Mouse (Mus musculus) CH12.LX (cell line): ENCODE measurements around the gene Gm14190. TPM values are rescaled to one million over a fixed set of nuclear protein-coding genes. Genes with fewer than 3 reads are reported as not detected.
"Not testable (repeated sequence)": the region's sequence is repeated elsewhere in the genome, so short reads cannot be mapped to it uniquely, and the experiment has no call there.

ENCODE experiments used
- DNase-seq: peaks from one replicate; pipeline ENCODE4 v3.0.0-alpha.2; 2013; ENCODE audit errors: extremely low read depth
- H3K27ac ChIP-seq: 2 replicates; pipeline ENCODE4 v1.5.1; 2012; ENCODE audit warnings: low read depth, mild to moderate bottlenecking, control low read depth, moderate library complexity; ENCODE audit not compliant: insufficient read depth
- H3K27me3 ChIP-seq: replicated peaks from 2 replicates; pipeline ENCODE3; 2012; ENCODE audit warnings: inconsistent platforms
- H3K36me3 ChIP-seq, 2 experiments: replicated peaks in 1 of 2; 2 replicates each; pipeline versions ENCODE3 to v1.6.1; 2012; ENCODE audit warnings: inconsistent platforms in 1 of 2, low read length in 1 of 2, mild to moderate bottlenecking in 1 of 2, mixed read lengths in 1 of 2, moderate library complexity in 1 of 2; ENCODE audit not compliant: control insufficient read depth in 1 of 2, insufficient read depth in 1 of 2
- H3K4me1 ChIP-seq, 2 experiments: 2 replicates each; pipeline ENCODE4 v1.6.1; 2012; ENCODE audit warnings: inconsistent platforms in 1 of 2, moderate library complexity in 1 of 2; ENCODE audit not compliant: insufficient read depth in 2 of 2, control insufficient read depth in 1 of 2
- H3K4me2 ChIP-seq: 2 replicates; pipeline ENCODE4 v1.6.1; 2012; ENCODE audit warnings: low read depth, mild to moderate bottlenecking, control low read depth; ENCODE audit not compliant: poor library complexity, insufficient read depth, severe bottlenecking
- H3K4me3 ChIP-seq, 3 experiments: fragments of 150-350 bp in 1 of 3; sonication (generic) in 1 of 3; replicated peaks in 1 of 3; 2 replicates each; pipeline versions ENCODE3 to v1.5.1; 2011 to 2012; ENCODE audit warnings: low read depth in 2 of 3, low read length in 2 of 3, mild to moderate bottlenecking in 2 of 3, moderate library complexity in 2 of 3, control low read depth in 1 of 3, improper control_type of control experiment in 1 of 3, inconsistent platforms in 1 of 3, mixed read lengths in 1 of 3; ENCODE audit not compliant: poor library complexity in 1 of 3
- H3K79me2 ChIP-seq: replicated peaks from 2 replicates; pipeline ENCODE4 v1.6.1; 2012; ENCODE audit warnings: mild to moderate bottlenecking, moderate library complexity; ENCODE audit not compliant: control insufficient read depth, poor library complexity, insufficient read depth, severe bottlenecking; ENCODE audit errors: extremely low read depth
- H3K9ac ChIP-seq: 2 replicates; pipeline ENCODE4 v1.6.1; 2012; ENCODE audit warnings: low read depth, mild to moderate bottlenecking, control low read depth, moderate library complexity; ENCODE audit not compliant: insufficient read depth
- H3K9me3 ChIP-seq: replicated peaks from 2 replicates; pipeline ENCODE3; 2012; ENCODE audit warnings: low read length, inconsistent platforms, mixed read lengths
- BHLHE40 ChIP-seq: IDR thresholded peaks from 2 replicates; pipeline ENCODE4 v1.6.1; 2011; ENCODE audit warnings: mild to moderate bottlenecking, low read depth, low read length, improper control_type of control experiment
- CTCF ChIP-seq, 2 experiments: IDR thresholded peaks in 1 of 2; conservative IDR thresholded peaks in 1 of 2; 2 replicates each; pipeline ENCODE4 v1.5.1; 2011 to 2012; ENCODE audit warnings: low read depth in 2 of 2, low read length in 2 of 2, improper control_type of control experiment in 1 of 2, inconsistent platforms in 1 of 2, mild to moderate bottlenecking in 1 of 2, moderate library complexity in 1 of 2
- ELF1 ChIP-seq: IDR thresholded peaks from 2 replicates; pipeline ENCODE4 v1.6.1; 2014; ENCODE audit warnings: low read depth, mild to moderate bottlenecking, inconsistent platforms, low read length, improper control_type of control experiment
- GABPA ChIP-seq: IDR thresholded peaks from 2 replicates; pipeline ENCODE4 v1.6.1; 2012; ENCODE audit warnings: low read depth, low read length, improper control_type of control experiment, inconsistent platforms; ENCODE audit not compliant: insufficient replicate concordance
- HCFC1 ChIP-seq: IDR thresholded peaks from 2 replicates; pipeline ENCODE4 v1.6.1; 2012; ENCODE audit warnings: low read depth, mild to moderate bottlenecking, inconsistent platforms, low read length, improper control_type of control experiment
- JUN ChIP-seq: IDR thresholded peaks from 2 replicates; pipeline ENCODE4 v1.6.1; 2011; ENCODE audit warnings: low read depth, mild to moderate bottlenecking, low read length, improper control_type of control experiment, moderate library complexity; ENCODE audit not compliant: insufficient read depth
- JUND ChIP-seq: conservative IDR thresholded peaks from 2 replicates; pipeline ENCODE4 v1.6.1; 2011; ENCODE audit warnings: low read depth, low read length, improper control_type of control experiment
- MAFK ChIP-seq: IDR thresholded peaks from 2 replicates; pipeline ENCODE4 v1.6.1; 2011; ENCODE audit warnings: low read length, improper control_type of control experiment; ENCODE audit not compliant: insufficient replicate concordance
- MAX ChIP-seq: IDR thresholded peaks from 2 replicates; pipeline ENCODE4 v1.6.1; 2011; ENCODE audit warnings: low read length, improper control_type of control experiment
- MXI1 ChIP-seq: IDR thresholded peaks from 2 replicates; pipeline ENCODE4 v1.6.1; 2011; ENCODE audit warnings: mild to moderate bottlenecking, low read depth, low read length, improper control_type of control experiment
- NRF1 ChIP-seq: IDR thresholded peaks from 2 replicates; pipeline ENCODE4 v1.6.1; 2014; ENCODE audit warnings: low read depth, mild to moderate bottlenecking, inconsistent platforms, low read length, improper control_type of control experiment, moderate library complexity
- PAX5 ChIP-seq: IDR thresholded peaks from 2 replicates; pipeline ENCODE4 v1.6.1; 2012; ENCODE audit warnings: low read length, inconsistent platforms, mixed read lengths
- POLR2A ChIP-seq: IDR thresholded peaks from 2 replicates; pipeline ENCODE4 v1.6.1; 2011; ENCODE audit warnings: low read depth, mild to moderate bottlenecking, improper control_type of control experiment, low read length
- POLR2AphosphoS2 ChIP-seq: IDR thresholded peaks from 2 replicates; pipeline ENCODE4 v1.6.1; 2011; ENCODE audit warnings: low read depth, low read length, improper control_type of control experiment
- RCOR1 ChIP-seq: conservative IDR thresholded peaks from 2 replicates; pipeline ENCODE4 v1.6.1; 2012; ENCODE audit warnings: low read depth, mild to moderate bottlenecking, inconsistent platforms, low read length, improper control_type of control experiment
- SIN3A ChIP-seq: IDR thresholded peaks from 2 replicates; pipeline ENCODE4 v1.6.1; 2012; ENCODE audit warnings: low read length, improper control_type of control experiment, inconsistent platforms
- SMC3 ChIP-seq: IDR thresholded peaks from 2 replicates; pipeline ENCODE4 v1.6.1; 2011; ENCODE audit warnings: low read depth, low read length, improper control_type of control experiment
- TBP ChIP-seq: conservative IDR thresholded peaks from 2 replicates; pipeline ENCODE4 v1.6.1; 2011; ENCODE audit warnings: low read depth, low read length, improper control_type of control experiment
- TCF12 ChIP-seq: IDR thresholded peaks from 2 replicates; pipeline ENCODE4 v1.6.1; 2014; ENCODE audit warnings: low read depth, mild to moderate bottlenecking, inconsistent platforms, low read length, improper control_type of control experiment
- UBTF ChIP-seq: IDR thresholded peaks from 2 replicates; pipeline ENCODE4 v1.6.1; 2012; ENCODE audit warnings: low read depth, mild to moderate bottlenecking, inconsistent platforms, low read length, improper control_type of control experiment, moderate library complexity
- USF1 ChIP-seq: IDR thresholded peaks from 2 replicates; pipeline ENCODE4 v1.6.1; 2014; ENCODE audit warnings: low read depth, mild to moderate bottlenecking, inconsistent platforms, low read length, improper control_type of control experiment
- ZC3H11A ChIP-seq: IDR thresholded peaks from 2 replicates; pipeline ENCODE4 v1.6.1; 2012; ENCODE audit warnings: low read depth, mild to moderate bottlenecking, inconsistent platforms, low read length, improper control_type of control experiment
- ZMIZ1 ChIP-seq: IDR thresholded peaks from 2 replicates; pipeline ENCODE4 v1.6.1; 2012; ENCODE audit warnings: low read depth, mild to moderate bottlenecking, inconsistent platforms, low read length, improper control_type of control experiment
- ZNF384 ChIP-seq: IDR thresholded peaks from 2 replicates; pipeline ENCODE4 v1.6.1; 2012; ENCODE audit warnings: low read depth, low read length, improper control_type of control experiment, inconsistent platforms
- dilution Hi-C: fragments of 300-500 bp; cut with MboI; formaldehyde crosslinking; loops from 2 replicates; pipeline ENCODE4 v1.14.3; 2020; ENCODE audit warnings: low sequenced_read_pairs; ENCODE audit not compliant: extremely low pct_unique_long_range_greater_than_20kb, extremely low pct_ligation_motif_present
- in situ Hi-C: fragments of 300-500 bp; cut with MboI; formaldehyde crosslinking; loops from 3 replicates; pipeline ENCODE4 v1.14.3; 2019; ENCODE audit warnings: low sequenced_read_pairs, low pct_ligation_motif_present, low pct_unique_long_range_greater_than_20kb, mixed read lengths
- polyA plus RNA-seq: library from polyadenylated mRNA; unstranded; fragments of >175 nt; gene quantifications from 2 replicates; pipeline ENCODE4 v1.2.1, GENCODE M21; 2012; ENCODE audit warnings: low read depth; ENCODE audit not compliant: insufficient read length
- total RNA-seq, 2 experiments: library from RNA; depleted of rRNA; stranded (reverse); fragments of 300-350 nt in 1 of 2; fragments of >200 nt in 1 of 2; gene quantifications; 2 replicates each; pipeline ENCODE4 v1.2.3; 2012 to 2014

Gm14190 gene
- total and polyA plus RNA-seq, 3 experiments: not detected

DNA sequence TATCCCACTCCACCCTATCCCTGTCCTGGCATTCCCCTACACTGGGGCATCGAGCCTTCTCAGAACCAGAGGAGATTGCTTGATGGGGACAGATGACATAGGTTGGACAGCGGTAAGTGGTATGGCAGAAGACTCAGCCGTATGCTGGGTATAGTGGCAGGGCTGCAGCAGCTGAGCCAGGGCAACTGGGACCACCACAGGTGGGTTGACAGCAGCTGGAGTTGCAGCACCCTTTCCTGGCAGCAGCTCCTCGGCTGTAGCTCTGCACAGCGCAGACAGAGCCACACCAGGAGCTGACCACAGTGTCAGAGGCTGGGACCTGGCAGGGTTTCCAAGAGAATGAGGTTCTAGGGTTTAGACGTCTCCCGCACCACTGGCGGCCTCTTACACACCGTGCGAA lies 27.7 kb downstream of the Gm14190 start:
- peaks cover 5% of the 10 kb centered on the region for H3K9me3 ChIP-seq
- H3K4me1 ChIP-seq: no peaks in the 10 kb centered on the region; a peak in 1 of 4 replicates
- in situ Hi-C loops (no loop called here), dilution Hi-C loops (no loop called here)
- H3K4me2 ChIP-seq: no peak overlapping the region
- H3K79me2 ChIP-seq: no peaks in the 10 kb centered on the region
- no peaks in the 10 kb centered on the region for H3K36me3 ChIP-seq
- H3K27me3 ChIP-seq: peaks cover 65% of the 10 kb centered on the region
- H3K4me3 ChIP-seq: no peak overlapping the region
- TF ChIP-seq CTCF (conservative IDR thresholded peaks at IDR 0.05 in 1 of 2, IDR thresholded peaks at IDR 0.05 in 1 of 2; ENCODE audit: low read depth in 2 of 2, low read length in 2 of 2) (no peak), POLR2AphosphoS2 (no peak), TBP (no peak), SIN3A (no peak), ZMIZ1 (no peak), MXI1 (no peak), UBTF (no peak), ZC3H11A (no peak), ELF1 (no peak), BHLHE40 (no peak), NRF1 (no peak), POLR2A (no peak), SMC3 (no peak), MAX (no peak), ZNF384 (no peak), JUND (no peak)
- no peak overlapping the region for H3K27ac ChIP-seq
- H3K9ac ChIP-seq: no peak overlapping the region
- no peak for DNase-seq

DNA sequence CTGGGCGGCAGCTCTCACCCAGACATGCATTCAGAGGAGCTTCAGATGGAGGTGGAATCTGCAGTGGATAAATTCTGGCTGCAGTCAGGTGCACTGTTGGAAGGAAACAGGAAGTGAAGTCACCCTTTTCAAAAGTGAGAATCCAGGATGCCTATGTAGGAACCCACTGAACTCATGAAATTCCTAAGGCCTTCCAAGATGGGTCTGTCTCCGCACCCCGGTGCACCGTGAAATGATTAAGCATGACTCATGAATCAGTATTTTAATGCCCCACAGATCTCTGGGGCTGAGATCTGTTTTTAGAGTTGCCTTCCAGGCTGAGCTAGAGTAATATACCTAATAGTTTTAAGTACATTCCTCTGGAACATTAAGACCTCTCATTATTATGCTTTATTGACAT lies 31.3 kb downstream of the Gm14190 start:
- Histone ChIP-seq H3K4me1 (peaks cover 0 to 2% of the 10 kb centered on the region in 2 experiments; a peak in 1 of 4 replicates), H3K27me3 (peaks cover 64% of the 10 kb centered on the region), H3K9ac (no peak overlapping the region), H3K79me2 (no peaks in the 10 kb centered on the region), H3K4me2 (no peak overlapping the region), H3K4me3 (no peak overlapping the region), H3K9me3 (peaks cover 5% of the 10 kb centered on the region), H3K27ac (no peak overlapping the region), H3K36me3 (no peaks in the 10 kb centered on the region)
- TF ChIP-seq ZMIZ1: no peak
- no peak for TF ChIP-seq ZC3H11A
- no peak for TF ChIP-seq MAFK
- no peak for TF ChIP-seq PAX5
- no peak for TF ChIP-seq ZNF384
- no peak for TF ChIP-seq USF1
- TF ChIP-seq POLR2AphosphoS2: no peak
- no peak for TF ChIP-seq BHLHE40
- TF ChIP-seq UBTF: no peak
- TF ChIP-seq JUND: no peak
- TF ChIP-seq POLR2A: no peak
- no peak for TF ChIP-seq SIN3A
- no peak for TF ChIP-seq GABPA
- no peak for TF ChIP-seq JUN
- TF ChIP-seq RCOR1: no peak
- no peak for TF ChIP-seq TCF12
- no peak for TF ChIP-seq HCFC1
- TF ChIP-seq CTCF (conservative IDR thresholded peaks at IDR 0.05 in 1 of 2, IDR thresholded peaks at IDR 0.05 in 1 of 2; ENCODE audit: low read depth in 2 of 2, low read length in 2 of 2): no peak
- no peak for TF ChIP-seq TBP
- no peak for TF ChIP-seq SMC3
- in situ Hi-C loops: no loop called here
- no peak for DNase-seq
- dilution Hi-C loops: no loop called here

DNA sequence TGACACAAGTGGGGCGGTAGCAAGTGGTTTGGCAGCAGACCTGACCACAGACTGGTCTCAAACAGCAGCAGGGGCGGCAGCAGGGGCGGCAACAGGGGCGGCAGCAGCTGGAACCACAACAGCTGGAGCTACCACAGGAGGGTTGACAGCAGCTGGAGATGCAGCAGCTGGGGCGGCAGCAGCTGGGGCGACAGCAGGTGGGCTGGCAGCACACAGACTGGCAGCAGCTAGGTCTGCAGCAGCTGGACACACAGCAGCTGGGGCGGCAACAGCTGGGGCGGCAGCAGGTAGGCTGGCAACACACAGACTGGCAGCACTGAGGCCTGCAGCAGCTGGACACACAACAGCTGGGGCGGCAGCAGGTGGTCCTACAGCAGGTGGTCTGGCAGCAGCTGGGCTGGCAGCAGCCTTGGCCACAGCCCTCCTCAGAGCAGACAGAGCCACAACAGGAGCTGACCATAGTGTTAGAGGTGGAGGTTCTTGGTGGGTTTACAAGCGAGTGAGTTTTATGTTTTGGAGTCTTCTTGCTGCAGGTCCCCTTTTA lies 32.0 kb downstream of the Gm14190 start, which contains the start of gene Gm11563:
Gm11563 (minus strand) TSS at position 494 of the 544 bp plus-strand sequence.
- dilution Hi-C loops, H3K4me1 ChIP-seq, H3K27ac ChIP-seq: not testable (repeated sequence)

More for the DNA sequence above, 32.0 kb downstream of the Gm14190 start, which contains the start of gene Gm11563:
- H3K9ac ChIP-seq, H3K9me3 ChIP-seq, in situ Hi-C loops, H3K79me2 ChIP-seq, H3K36me3 ChIP-seq, H3K4me3 ChIP-seq, DNase-seq, H3K4me2 ChIP-seq: not testable (repeated sequence)
- H3K27me3 ChIP-seq: peaks cover 65% of the 10 kb centered on the region
